Mouse (Mus musculus): ENCODE results near the gene Rgmb.
A peak's percentile ranks its signal among the peaks of the same experiment; 100 is the strongest.

DNA sequence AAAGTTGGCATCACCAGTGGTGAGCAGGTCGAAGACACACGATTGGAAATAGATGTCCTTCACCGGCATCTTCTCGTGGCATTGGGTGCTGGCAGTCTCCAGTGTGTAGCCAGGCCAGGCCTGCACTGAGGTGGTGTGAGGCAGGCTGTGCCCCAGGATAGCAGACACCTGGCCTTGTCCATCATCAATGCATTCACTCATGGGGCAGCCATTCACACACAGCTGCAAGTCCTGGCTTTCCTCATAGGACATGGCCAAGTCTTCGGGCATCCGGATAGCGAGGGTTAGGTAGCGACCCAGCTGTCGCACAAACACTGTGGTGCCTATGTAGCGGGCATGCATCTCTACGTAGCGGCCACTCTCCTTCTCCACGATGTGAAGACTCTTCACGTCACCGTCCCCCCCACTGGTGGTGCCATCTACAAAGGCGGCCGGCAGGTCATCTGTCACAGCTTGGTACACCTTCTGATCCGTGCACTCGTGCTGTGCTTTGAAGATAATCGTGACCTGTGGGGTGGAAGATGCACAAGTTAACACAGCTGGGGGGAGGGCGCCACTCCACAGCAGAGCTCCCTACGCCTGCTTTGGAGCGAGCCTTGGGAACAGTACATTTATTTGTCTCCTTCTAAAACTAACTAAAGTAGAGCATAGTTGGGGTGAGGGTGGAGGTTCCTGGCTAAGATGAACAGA, 23.4 kb downstream of the Rgmb start:
- TF ChIP-seq REST (IDR thresholded peaks at IDR 0.05; ENCODE audit: insufficient read depth, insufficient read length) (no peak), POLR2A (IDR thresholded peaks at IDR 0.05; ENCODE audit: insufficient read length, low read depth) (no peak), MAX (IDR thresholded peaks at IDR 0.05; ENCODE audit: low read depth) (no peak), CEBPB (IDR thresholded peaks at IDR 0.05; ENCODE audit: insufficient read depth, poor library complexity, severe bottlenecking) (no peak), POLR2AphosphoS2 (IDR thresholded peaks at IDR 0.05; ENCODE audit: insufficient read length, low read depth) (no peak), TCF3 (IDR thresholded peaks at IDR 0.05; ENCODE audit: insufficient read length, low read depth) (peak; percentile 66), USF1 (IDR thresholded peaks at IDR 0.05; ENCODE audit: low read depth) (no peak), TCF12 (IDR thresholded peaks at IDR 0.05; ENCODE audit: insufficient read depth, poor library complexity, severe bottlenecking) (peak; percentile 11), MYOG (IDR thresholded peaks at IDR 0.05; ENCODE audit: control insufficient read depth in 1 of 3, insufficient read depth in 1 of 3, insufficient read length in 2 of 3, low read depth in 2 of 3) (peak in 2 of 3 experiments; percentile 69), MYOD1 (IDR thresholded peaks at IDR 0.05; ENCODE audit: control insufficient read depth in 1 of 3, insufficient read length in 2 of 3, low read depth in 2 of 3) (peak; percentile 67 to 99 (median 99)), E2F4 (IDR thresholded peaks at IDR 0.05; ENCODE audit: insufficient read depth) (no peak), SRF (IDR thresholded peaks at IDR 0.05; ENCODE audit: control insufficient read depth, insufficient read length, low read depth) (no peak)
